Mouse (Mus musculus) bone marrow macrophage, adult 2 months (primary cell): ENCODE measurements around the gene Oxtr. TPM values are rescaled to one million over a fixed set of nuclear protein-coding genes. Genes with fewer than 3 reads are reported as not detected.

Experiments
- H3K27ac ChIP-seq: 2 replicates; pipeline ENCODE4 v1.5.1; 2012; ENCODE audit warnings: low read depth, low read length; ENCODE audit not compliant: insufficient read depth
- H3K4me1 ChIP-seq: 2 replicates; pipeline ENCODE4 v1.6.1; 2012; ENCODE audit warnings: low read length; ENCODE audit not compliant: control insufficient read depth, insufficient read depth
- H3K4me3 ChIP-seq: 2 replicates; pipeline ENCODE4 v1.5.1; 2012; ENCODE audit warnings: mild to moderate bottlenecking, low read length, moderate library complexity; ENCODE audit not compliant: insufficient read depth
- CTCF ChIP-seq: IDR thresholded peaks from 2 replicates; pipeline ENCODE4 v1.5.1; 2012; ENCODE audit warnings: low read depth, mild to moderate bottlenecking, low read length, moderate library complexity
- POLR2A ChIP-seq: IDR thresholded peaks from 2 replicates; pipeline ENCODE4 v1.6.1; 2012; ENCODE audit warnings: mild to moderate bottlenecking, low read depth, low read length, borderline replicate concordance
- polyA plus RNA-seq: library from polyadenylated mRNA; stranded (reverse); fragments of >200 nt; gene quantifications from 2 replicates; pipeline ENCODE4 v1.2.4, GENCODE M21; 2012; ENCODE audit not compliant: missing spikeins, insufficient read depth, insufficient read length

Gene Oxtr
- polyA plus RNA-seq, 1 experiment, result not detected

DNA sequence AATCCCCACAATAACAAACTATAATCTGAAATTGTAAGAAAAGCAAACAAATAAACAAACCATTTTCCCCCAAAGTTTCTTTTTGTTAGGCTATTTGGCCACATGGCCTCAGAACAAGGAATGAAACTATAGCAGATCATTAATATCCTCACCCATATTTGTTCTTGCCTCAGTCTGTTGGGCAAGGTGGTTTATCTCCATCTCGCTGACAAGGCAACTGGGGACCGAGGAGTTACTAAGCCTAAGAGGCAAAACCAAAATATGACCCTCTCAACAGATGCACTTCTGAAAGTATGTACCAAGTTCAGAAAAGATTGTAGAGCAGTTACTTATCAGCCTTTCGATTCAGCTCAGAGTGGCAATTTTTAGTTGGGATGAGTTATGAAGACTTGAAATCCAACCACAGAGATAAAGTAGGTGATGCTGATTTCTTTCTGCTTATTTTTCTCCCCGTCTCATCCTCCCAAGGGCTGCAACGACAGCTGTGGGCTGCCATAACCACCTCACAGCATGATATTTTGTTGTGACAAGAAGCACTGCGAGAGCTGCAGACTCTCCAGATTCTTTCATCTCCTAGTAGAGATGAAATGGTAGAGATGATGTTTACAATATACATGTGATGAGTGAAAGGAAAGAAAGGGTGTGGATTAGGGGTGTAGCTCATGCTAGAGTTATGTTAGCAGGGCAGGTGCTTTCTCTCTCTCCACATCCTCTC lies 63.6 kb downstream of the Oxtr start:
- no peak for TF ChIP-seq POLR2A
- no peak for TF ChIP-seq CTCF
- no peak overlapping the region for H3K4me3 ChIP-seq
- H3K27ac ChIP-seq, result no peak overlapping the region
- no peaks in the 10 kb centered on the region for H3K4me1 ChIP-seq

DNA sequence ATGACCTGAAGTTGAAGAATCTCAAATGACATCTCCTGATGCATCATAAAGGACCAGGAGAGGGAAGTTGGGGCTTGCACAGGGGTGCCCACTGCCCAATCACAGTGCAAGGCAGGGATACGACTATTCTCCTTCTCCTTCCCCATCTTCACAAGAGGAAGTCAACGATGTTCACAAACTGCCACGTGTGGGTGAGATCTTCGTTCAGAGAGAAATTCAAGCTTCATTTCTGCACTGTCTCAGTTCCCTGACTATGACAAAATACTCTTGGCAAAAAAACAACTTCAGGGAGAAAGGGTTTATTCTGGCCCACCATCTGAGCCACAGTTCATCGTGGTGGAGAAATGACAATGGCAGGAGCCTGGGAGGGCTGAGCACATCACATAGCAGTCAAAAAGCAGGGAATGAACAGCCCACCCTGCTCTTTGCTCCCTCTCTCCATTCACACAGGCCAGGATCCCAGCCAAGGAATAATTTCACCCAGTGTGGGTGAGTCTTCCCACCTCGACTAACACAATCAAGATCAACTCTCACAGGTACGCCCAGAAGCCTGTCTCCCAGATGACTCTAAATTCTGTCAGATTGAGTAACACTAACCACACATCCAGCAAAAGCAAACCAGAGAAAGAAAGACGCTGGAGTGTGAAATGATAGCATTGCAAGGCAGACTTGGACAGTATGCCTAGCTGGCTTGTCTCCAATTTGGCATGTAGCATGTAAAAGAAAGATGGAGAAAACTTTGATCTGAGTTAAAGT lies 65.8 kb downstream of the Oxtr start:
- Histone ChIP-seq H3K4me3 (no peak overlapping the region), H3K4me1 (no peaks in the 10 kb centered on the region), H3K27ac (no peak overlapping the region)
- TF ChIP-seq POLR2A, result no peak

Other genes starting within 250 kb of the Oxtr start
- not detected in 2 replicates for gene Lmcd1, start 216.2 kb downstream of the Oxtr start, polyA plus RNA-seq
- gene Ssu2, start 101.9 kb downstream of the Oxtr start, polyA plus RNA-seq, result not detected in 2 replicates
- not detected in 2 replicates for gene Cav3, start 30.4 kb downstream of the Oxtr start, polyA plus RNA-seq
- gene Rad18, start 206.7 kb upstream of the Oxtr start, polyA plus RNA-seq, result 9.5 and 14.8 TPM in 2 replicates